ENCODE assay signal across 29 mouse cellular contexts in the genomic region with DNA sequence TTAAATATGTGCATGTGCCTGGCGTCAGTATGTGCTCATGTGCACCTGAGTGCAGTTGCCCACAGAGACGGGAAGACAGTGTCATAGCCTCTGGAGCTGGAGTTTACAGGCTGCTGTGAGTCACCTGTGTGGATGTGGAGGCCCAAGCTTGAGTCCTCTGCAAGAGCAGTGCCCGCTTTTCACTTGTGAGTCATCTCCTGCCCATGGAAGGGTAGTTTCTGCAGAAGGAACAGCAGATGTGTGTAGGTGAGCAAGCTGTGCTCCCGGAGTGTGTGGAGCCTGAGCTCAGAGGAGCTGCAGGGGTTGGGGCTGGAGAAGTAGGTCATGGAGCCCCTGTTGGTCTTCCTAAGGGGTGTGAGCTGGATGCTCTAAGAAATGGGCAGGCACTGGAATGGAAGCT. TPM values are rescaled to one million over a fixed set of nuclear protein-coding genes. Genes with fewer than 3 reads are reported as not detected.
A peak's percentile ranks its signal among the peaks of the same experiment; 100 is the strongest.
DNase-seq lines count a peak whose midpoint lies in the region; ATAC-seq and TF ChIP-seq lines count a peak whose summit lies in the region.
"Had no signal": no experiment of that assay in that cellular context is flagged by ENCODE, and none has a peak within 500 bp of the region (broad histone marks: within the 10 kb centered on the region; RNA-seq: fewer than 3 reads in every experiment).

No protein-coding gene starts in this region.

- no peak overlapping the region for H3K27ac ChIP-seq in intestine, postnatal 0 days (ENCODE audit: low read depth, low read length)
- H3K27ac ChIP-seq: hindbrain, embryonic 15.5 days; kidney, postnatal 0 days; limb, embryonic 12.5 days; liver, embryonic 12.5 days; midbrain, embryonic 15.5 days; neural tube, embryonic 15.5 days had no signal

- intact Hi-C loops in left cerebral cortex, postnatal 25 days (cut with DNase I): loop anchor here (5.0 to 10.0 kb wide), 2 partner anchors 353 to 516 kb away; no protein-coding TSS in a partner anchor

- no peaks in the 10 kb centered on the region for H3K9me3 ChIP-seq in intestine, postnatal 0 days (ENCODE audit: control insufficient read depth)
- H3K9me3 ChIP-seq: hindbrain, embryonic 15.5 days; limb, embryonic 12.5 days; liver, embryonic 12.5 days; midbrain, embryonic 15.5 days; neural tube, embryonic 15.5 days had no signal

- WGBS in intestine, postnatal 0 days: 87% methylated on average over 4 of the region's 4 CpGs

- H3K9ac ChIP-seq in intestine, postnatal 0 days (ENCODE audit: low read depth, low read length): no peak overlapping the region
- H3K9ac ChIP-seq: forebrain, postnatal 0 days; hindbrain, embryonic 15.5 days; limb, embryonic 12.5 days; liver, embryonic 12.5 days; lung, embryonic 14.5 days; midbrain, embryonic 15.5 days; neural tube, embryonic 15.5 days had no signal

- no peak overlapping the region for H3K4me2 ChIP-seq in intestine, postnatal 0 days (replicated peaks; ENCODE audit: low read depth)
- H3K4me2 ChIP-seq: hindbrain, embryonic 15.5 days; limb, embryonic 12.5 days; liver, embryonic 12.5 days; lung, embryonic 14.5 days; midbrain, embryonic 15.5 days; neural tube, embryonic 15.5 days had no signal

- no peak for TF ChIP-seq CTCF in intestine, postnatal 0 days (IDR thresholded peaks at IDR 0.05; ENCODE audit: low read depth)

- H3K4me1 ChIP-seq in intestine, postnatal 0 days (replicated peaks; ENCODE audit: control insufficient read depth, insufficient read depth, low read length): no peaks in the 10 kb centered on the region
- H3K4me1 ChIP-seq: limb, embryonic 12.5 days; liver, embryonic 12.5 days had no signal

- no peak overlapping the region for H3K4me3 ChIP-seq in intestine, postnatal 0 days (ENCODE audit: low read depth, low read length)
- H3K4me3 ChIP-seq: hindbrain, embryonic 15.5 days; limb, embryonic 12.5 days; liver, embryonic 12.5 days; midbrain, embryonic 15.5 days; neural tube, embryonic 15.5 days had no signal

- ATAC-seq in intestine, postnatal 0 days: no peak
- ATAC-seq: forebrain, postnatal 0 days; liver, embryonic 12.5 days; midbrain, embryonic 15.5 days had no signal

- peak; percentile 62 for DNase-seq in layer of hippocampus, adult 11-12 months (ENCODE audit: low spot score)
- no peak for DNase-seq in layer of hippocampus, postnatal 25 days (ENCODE audit: extremely low spot score in 1 of 2, low spot score in 1 of 2)
- peak; percentile 88 for DNase-seq in right cerebral cortex, adult 18-20 months
- DNase-seq in right cerebral cortex, postnatal 4 days: no peak
- peak; percentile 69 to 94 for DNase-seq in left cerebral cortex, postnatal 25 days (ENCODE audit: low spot score in 2 of 2)
- DNase-seq in thymus, postnatal 0 days (ENCODE audit: low spot score): no peak
- DNase-seq in kidney, postnatal 36 days: no peak
- DNase-seq: adrenal gland, postnatal 25 days; cerebellum, adult 18-20 months; cerebellum, postnatal 25 days; embryo, embryonic 11 days; forebrain, postnatal 0 days; gastrocnemius, postnatal 10 days; heart, adult 11 months; heart, postnatal 36 days; kidney, adult 11 months; lung, embryonic 14.5 days; lung, postnatal 36 days; thymus, postnatal 4 days had no signal

- H3K27me3 ChIP-seq in intestine, postnatal 0 days (replicated peaks; ENCODE audit: control insufficient read depth, insufficient read depth, low read length): no peaks in the 10 kb centered on the region
- H3K27me3 ChIP-seq: CH12.LX; hindbrain, embryonic 15.5 days; limb, embryonic 12.5 days; liver, embryonic 12.5 days; midbrain, embryonic 15.5 days; neural tube, embryonic 15.5 days had no signal

- H3K36me3 ChIP-seq in intestine, postnatal 0 days (ENCODE audit: control insufficient read depth, insufficient read depth): no peaks in the 10 kb centered on the region
- H3K36me3 ChIP-seq: hindbrain, embryonic 15.5 days; limb, embryonic 12.5 days; liver, embryonic 12.5 days; neural tube, embryonic 15.5 days had no signal

RNA-seq across cellular contexts. Expression of a gene that starts 10.7 kb away (rescaled TPM):
- total RNA-seq in layer of hippocampus, postnatal 25 days (2021): 100 to 1,000 TPM; 116 to 147 TPM
- total RNA-seq in left cerebral cortex, postnatal 25 days (2021): 10 to 100 TPM; 29.9 to 41.2 TPM
- polyA plus RNA-seq in intestine, postnatal 0 days (2015; fragmentation: Nextera tagmentation; extraction: Ambion mirVana): 0.22 and 0.27 TPM in 2 replicates
- polyA plus RNA-seq in thymus, postnatal 0 days (2015; fragmentation: Nextera tagmentation; extraction: Ambion mirVana): 0.05 and 0.23 TPM in 2 replicates
- total RNA-seq: CH12.LX; heart, postnatal 36 days; megakaryocyte-erythroid progenitor cell, adult 5-6 weeks; MEL had no signal

Comparison
In these comparisons a context has a peak if more than half of its experiments do, and no peak if none do; other contexts are left out.
1. DNase-seq: peak in layer of hippocampus, adult 11-12 months (single experiment), right cerebral cortex, adult 18-20 months (single experiment) and left cerebral cortex, postnatal 25 days (2 of 2); none in layer of hippocampus, postnatal 25 days (0 of 2), right cerebral cortex, postnatal 4 days (single experiment), thymus, postnatal 0 days (single experiment) and kidney, postnatal 36 days (0 of 2).